Mouse (Mus musculus) cerebellum, adult (tissue): Measurements from ENCODE around the gene Il7r.
"Not testable (repeated sequence)": the region's sequence is repeated elsewhere in the genome, so short reads cannot be mapped to it uniquely, and the experiment has no call there.

ENCODE experiments used
- ATAC-seq: cut with Nextera tagmentation; 2 replicates; pipeline ENCODE4 v1.9.2; 2017; ENCODE audit warnings: mild to moderate bottlenecking, moderate library complexity, mixed read lengths; ENCODE audit not compliant: insufficient number of reproducible peaks, low FRiP score, low TSS enrichment

Gene Il7r

GRCm38 (mm10) chr15:9530076-9530475, at the start of gene Il7r:
Gene Il7r (minus strand): TSS chr15:9530176.
- no peak for ATAC-seq

- no peak for ATAC-seq
These were observed 47.3 kb upstream of the Il7r start for GRCm38 (mm10) chr15:9577303-9577702.

- no peak for ATAC-seq
These were observed 44.8 kb upstream of the Il7r start for GRCm38 (mm10) chr15:9574796-9575195.

- no peak for ATAC-seq
These were observed 43.4 kb upstream of the Il7r start for GRCm38 (mm10) chr15:9573361-9573760.

- ATAC-seq = no peak
These were observed 42.7 kb upstream of the Il7r start for GRCm38 (mm10) chr15:9572664-9573063.

GRCm38 (mm10) chr15:9571896-9572295, 41.9 kb upstream of the Il7r start:
- no peak for ATAC-seq

- no peak for ATAC-seq
These were observed 37.3 kb upstream of the Il7r start for GRCm38 (mm10) chr15:9567316-9567715.

GRCm38 (mm10) chr15:9565396-9565795, 35.4 kb upstream of the Il7r start:
- ATAC-seq = no peak

GRCm38 (mm10) chr15:9564156-9564555, 34.2 kb upstream of the Il7r start:
- no peak for ATAC-seq

- not testable (repeated sequence) for ATAC-seq
These were observed 27.3 kb upstream of the Il7r start for GRCm38 (mm10) chr15:9557264-9557663.

- ATAC-seq = no peak
These were observed 19.0 kb upstream of the Il7r start for GRCm38 (mm10) chr15:9548951-9549350.

- ATAC-seq = no peak
These were observed 5.2 kb upstream of the Il7r start for GRCm38 (mm10) chr15:9535200-9535599.

- no peak for ATAC-seq
These were observed 3.5 kb upstream of the Il7r start for GRCm38 (mm10) chr15:9533356-9533902.

- ATAC-seq = no peak
These were observed 330 bp downstream of the Il7r start for GRCm38 (mm10) chr15:9529646-9530045.

- no peak for ATAC-seq
These were observed 1.6 kb downstream of the Il7r start for GRCm38 (mm10) chr15:9528186-9528935.

- ATAC-seq = no peak
These were observed 3.6 kb downstream of the Il7r start for GRCm38 (mm10) chr15:9526412-9526811.

- ATAC-seq = no peak
These were observed 5.1 kb downstream of the Il7r start for GRCm38 (mm10) chr15:9524907-9525306.

- ATAC-seq = no peak
These were observed 6.0 kb downstream of the Il7r start for GRCm38 (mm10) chr15:9523956-9524355.

- ATAC-seq = no peak
These were observed 6.9 kb downstream of the Il7r start for GRCm38 (mm10) chr15:9523059-9523458.

- ATAC-seq = no peak
These were observed 37.9 kb downstream of the Il7r start for GRCm38 (mm10) chr15:9492077-9492476.

- no peak; the same call in 1 of the 2 replicates for ATAC-seq
These were observed 40.4 kb downstream of the Il7r start for GRCm38 (mm10) chr15:9489417-9490118.

- no peak for ATAC-seq
These were observed 56.8 kb downstream of the Il7r start for GRCm38 (mm10) chr15:9473188-9473587.
